Mouse (Mus musculus) heart, postnatal 0 days (tissue): ENCODE measurements at regions not wholly inside any gene's neighbourhood (a gene's known extent, or its start where the extent isn't known, plus 50 kb on each side); places are given as distances from the start of the nearest gene placed in this dataset.
"Not testable (repeated sequence)": the region's sequence is repeated elsewhere in the genome, so short reads cannot be mapped to it uniquely, and the experiment has no call there.

Source experiments
- ATAC-seq: fragments of 200-750 bp; cut with Nextera tagmentation; 2 replicates; pipeline ENCODE4 v1.8.0; 2017; ENCODE audit warnings: low read depth, moderate number of reproducible peaks, moderate library complexity; ENCODE audit not compliant: insufficient read depth
- DNase-seq: peaks from one replicate; pipeline ENCODE4 v3.0.0-alpha.2; 2016; ENCODE audit warnings: low spot score
- H3K27ac ChIP-seq: fragments of 300-500 bp; sonication (generic); 2 replicates; pipeline ENCODE4 v1.5.1; 2014; ENCODE audit warnings: low read depth, mild to moderate bottlenecking
- H3K27me3 ChIP-seq: fragments of 300-500 bp; sonication (generic); 2 replicates; pipeline ENCODE4 v1.6.1; 2014; ENCODE audit warnings: low read length, mixed read lengths; ENCODE audit not compliant: control insufficient read depth, insufficient read depth
- H3K36me3 ChIP-seq: fragments of 300-500 bp; sonication (generic); replicated peaks from 2 replicates; pipeline ENCODE4 v1.6.1; 2014; ENCODE audit warnings: low read length, mixed read lengths; ENCODE audit not compliant: control insufficient read depth, insufficient read depth
- H3K4me1 ChIP-seq: fragments of 300-500 bp; sonication (generic); 2 replicates; pipeline ENCODE4 v1.6.1; 2014; ENCODE audit warnings: antibody characterized with exemption; ENCODE audit not compliant: control insufficient read depth, insufficient read depth
- H3K4me2 ChIP-seq: fragments of 300-500 bp; sonication (generic); 2 replicates; pipeline ENCODE4 v1.6.1; 2014; ENCODE audit warnings: low read depth, mild to moderate bottlenecking, low read length, moderate library complexity
- H3K4me3 ChIP-seq: fragments of 300-500 bp; sonication (generic); 2 replicates; pipeline ENCODE4 v1.5.1; 2014; ENCODE audit warnings: low read depth, low read length
- H3K9ac ChIP-seq: fragments of 300-500 bp; sonication (generic); replicated peaks from 2 replicates; pipeline ENCODE4 v1.6.1; 2014; ENCODE audit warnings: low read depth, low read length, mixed read lengths
- H3K9me3 ChIP-seq: fragments of 300-500 bp; sonication (generic); replicated peaks from 2 replicates; pipeline ENCODE4 v1.6.1; 2016; ENCODE audit warnings: low read length; ENCODE audit not compliant: control insufficient read depth
- CTCF ChIP-seq: IDR thresholded peaks from 2 replicates; pipeline ENCODE4 v1.5.1; 2016; ENCODE audit warnings: antibody characterized with exemption, control low read depth, low read depth
- EP300 ChIP-seq: IDR thresholded peaks from 2 replicates; pipeline ENCODE4 v1.6.1; 2016; ENCODE audit warnings: antibody characterized with exemption, low read depth
- WGBS: fragments of 180-500 bp; shearing (Covaris S2); extraction: QIAGEN DNeasy Blood & Tissue Kit; methylation state at CpG from one replicate; pipeline ENCODE4 v1.1.7; 2014; 5-methylcytosine and 5-hydroxymethylcytosine counted together

DNA sequence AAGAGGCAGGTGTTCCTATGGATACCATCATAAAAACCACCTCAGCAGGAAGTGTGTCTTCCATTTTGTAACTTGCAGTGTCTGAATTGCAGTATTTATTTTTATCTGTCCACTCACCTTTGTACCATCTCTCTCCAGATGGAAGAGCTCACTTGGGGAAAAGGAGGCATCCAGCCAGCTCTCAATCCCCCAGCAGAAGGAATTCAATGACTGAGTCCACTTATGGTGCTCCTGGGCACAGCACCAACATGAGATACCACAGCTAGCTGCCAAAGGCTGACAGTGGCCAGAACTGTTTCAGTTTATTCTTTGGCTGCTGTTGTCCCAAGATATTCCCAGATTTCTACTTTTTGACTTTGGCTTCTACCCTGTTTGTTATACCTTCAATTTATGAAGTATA is 136.6 kb upstream of the Rps6ka3 start:
- peak; percentile 65 for DNase-seq
- TF ChIP-seq EP300 (no peak), CTCF (no peak)
- Histone ChIP-seq H3K9ac (no peak overlapping the region), H3K27me3 (no peaks in the 10 kb centered on the region), H3K27ac (peak overlapping the region; percentile 73), H3K4me3 (no peak overlapping the region), H3K36me3 (no peaks in the 10 kb centered on the region), H3K4me2 (no peak overlapping the region), H3K4me1 (no peaks in the 10 kb centered on the region), H3K9me3 (no peaks in the 10 kb centered on the region)
- peak; percentile 79 for ATAC-seq

DNA sequence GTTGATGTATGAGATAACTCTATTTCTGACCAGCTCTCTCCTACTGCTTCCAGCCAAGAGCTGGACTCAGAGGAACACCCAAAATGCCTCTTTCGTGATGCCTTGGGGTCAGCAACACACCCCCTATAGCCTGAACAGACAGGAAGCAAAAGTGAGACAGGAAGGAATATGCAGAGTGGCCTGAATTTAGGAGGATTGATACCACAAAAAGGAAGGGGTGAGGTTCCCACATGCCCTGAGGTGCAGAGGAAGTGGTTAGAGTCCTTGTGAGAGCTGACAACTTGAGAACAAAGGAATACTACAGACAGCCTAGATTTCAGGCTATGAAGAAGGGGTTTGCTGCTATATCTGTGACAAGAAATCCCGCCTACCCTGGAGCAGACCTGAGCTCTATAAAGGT is 129.6 kb upstream of the Rps6ka3 start:
- Histone ChIP-seq H3K4me3 (no peak overlapping the region), H3K27ac (no peak overlapping the region), H3K4me2 (no peak overlapping the region), H3K9ac (no peak overlapping the region), H3K36me3 (no peaks in the 10 kb centered on the region), H3K4me1 (no peaks in the 10 kb centered on the region; the same call in 1 of the 2 replicates), H3K27me3 (no peaks in the 10 kb centered on the region), H3K9me3 (no peaks in the 10 kb centered on the region)
- DNase-seq (no peak), ATAC-seq (no peak)
- TF ChIP-seq EP300 (no peak), CTCF (no peak)
- 67% methylated on average over 2 of the region's 2 CpGs for WGBS

DNA sequence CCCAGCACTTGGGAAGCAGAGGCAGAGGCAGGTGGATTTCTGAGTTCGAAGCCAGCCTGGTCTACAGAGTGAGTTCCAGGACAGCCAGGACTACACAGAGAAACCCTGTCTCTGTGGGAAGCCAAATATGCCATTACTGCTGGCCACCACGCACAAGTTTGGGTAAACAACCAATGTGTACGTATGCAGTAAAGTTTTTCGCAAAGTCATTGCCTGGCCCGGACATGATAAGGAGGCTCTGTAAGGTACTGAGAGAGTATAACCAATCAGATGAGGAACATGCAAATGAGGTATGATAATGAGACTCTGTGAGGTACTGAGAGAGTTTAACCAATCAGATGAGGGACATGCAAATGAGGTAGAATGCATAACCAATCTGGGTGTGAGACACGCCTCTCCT is 99.5 kb upstream of the Rps6ka3 start:
- not testable (repeated sequence) for DNase-seq, ATAC-seq, H3K4me1 ChIP-seq, H3K9ac ChIP-seq, H3K27me3 ChIP-seq, H3K36me3 ChIP-seq, H3K4me3 ChIP-seq, H3K9me3 ChIP-seq, H3K4me2 ChIP-seq, H3K27ac ChIP-seq
- 86% methylated on average over 6 of the region's 6 CpGs for WGBS

GRCm38 (mm10) chrX:159116210-159116609 is 93.9 kb upstream of the Rps6ka3 start:
- no peak for DNase-seq
- H3K36me3 ChIP-seq: no peaks in the 10 kb centered on the region
- no peak overlapping the region for H3K4me2 ChIP-seq
- H3K27me3 ChIP-seq: no peaks in the 10 kb centered on the region
- no peak overlapping the region for H3K9ac ChIP-seq
- no peaks in the 10 kb centered on the region for H3K9me3 ChIP-seq
- no peaks in the 10 kb centered on the region for H3K4me1 ChIP-seq
- H3K4me3 ChIP-seq: no peak overlapping the region
- TF ChIP-seq CTCF: no peak
- no peak for TF ChIP-seq EP300
- no peak overlapping the region for H3K27ac ChIP-seq
- ATAC-seq: no peak

- no peak for TF ChIP-seq CTCF
- no peak for TF ChIP-seq EP300
- H3K4me1 ChIP-seq: no peaks in the 10 kb centered on the region
- DNase-seq (no peak), ATAC-seq (no peak)
- no peak overlapping the region for H3K9ac ChIP-seq
- H3K9me3 ChIP-seq: no peaks in the 10 kb centered on the region
- H3K36me3 ChIP-seq: no peaks in the 10 kb centered on the region
- H3K27ac ChIP-seq: no peak overlapping the region
- WGBS: 52% methylated on average over 4 of the region's 4 CpGs
- H3K4me2 ChIP-seq: no peak overlapping the region
- H3K27me3 ChIP-seq: no peaks in the 10 kb centered on the region
- no peak overlapping the region for H3K4me3 ChIP-seq
These were observed 69.6 kb upstream of the Rps6ka3 start for GRCm38 (mm10) chrX:159140554-159140953.

DNA sequence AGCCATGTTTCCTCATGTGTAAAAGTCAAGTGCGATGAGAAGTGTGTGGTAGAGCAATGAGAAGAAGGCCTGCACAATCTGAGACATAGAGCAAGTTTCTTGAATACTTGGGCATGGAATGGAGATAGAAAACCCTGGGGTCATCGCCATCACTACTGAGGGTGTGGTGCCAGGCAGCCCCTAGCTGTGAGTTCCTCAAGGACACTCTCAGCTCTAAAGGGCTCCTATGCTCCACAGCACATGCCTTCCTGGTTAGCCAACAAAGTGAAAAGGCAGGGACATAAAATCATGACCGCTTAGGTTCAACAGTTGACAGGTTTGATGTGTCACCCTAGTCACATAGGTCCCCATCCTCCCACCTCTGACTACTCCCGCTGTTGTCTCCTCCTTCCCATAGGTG is 66.8 kb upstream of the Rps6ka3 start:
- Histone ChIP-seq H3K4me2 (no peak overlapping the region), H3K27me3 (no peaks in the 10 kb centered on the region), H3K27ac (no peak overlapping the region), H3K36me3 (no peaks in the 10 kb centered on the region), H3K4me1 (no peaks in the 10 kb centered on the region), H3K4me3 (no peak overlapping the region), H3K9ac (no peak overlapping the region), H3K9me3 (no peaks in the 10 kb centered on the region)
- WGBS: 80% methylated on average over 4 of the region's 4 CpGs
- DNase-seq (no peak), ATAC-seq (no peak)
- TF ChIP-seq EP300 (no peak), CTCF (no peak)
